Mouse (Mus musculus): Measurements from ENCODE around the gene Mrgpra2b. TPM values are rescaled to one million over a fixed set of nuclear protein-coding genes. Genes with fewer than 3 reads are reported as not detected.
"Not testable (repeated sequence)": the region's sequence is repeated elsewhere in the genome, so short reads cannot be mapped to it uniquely, and the experiment has no call there.

The Mrgpra2b gene
- not detected for total RNA-seq (2021)
- long read RNA-seq, experiment 1 = 0 reads
- long read RNA-seq, experiment 2 = 0 reads

- no peak for DNase-seq (ENCODE audit: low spot score in 2 of 2)
Measured at GRCm38 (mm10) chr7:47528762-47529161, at the start of gene Mrgpra2b. Gene Mrgpra2b, minus strand, starts transcription at chr7:47528862.

GRCm38 (mm10) chr7:47516379-47516778, 12.3 kb downstream of the Mrgpra2b start:
- DNase-seq (ENCODE audit: low spot score in 2 of 2) = no peak

DNA sequence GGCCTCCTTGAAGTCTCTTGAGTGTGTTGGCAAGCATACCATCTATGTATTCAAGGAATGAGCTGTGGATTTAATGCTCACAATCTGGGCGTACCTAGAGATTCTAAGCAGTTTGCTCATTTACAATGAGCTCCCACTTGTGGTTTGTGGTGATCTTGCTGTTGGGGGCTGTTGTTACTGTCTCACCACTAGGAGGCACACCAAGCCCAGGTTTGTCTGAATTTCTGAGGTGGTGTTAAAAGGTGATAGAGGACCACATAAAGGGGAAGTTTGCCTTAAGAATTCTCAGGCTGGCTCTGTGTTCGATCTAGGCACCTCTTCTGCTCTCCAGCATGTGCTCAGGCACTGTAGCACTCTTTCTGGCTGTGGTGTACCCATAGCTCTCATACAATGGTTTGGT, 13.6 kb downstream of the Mrgpra2b start:
- no peak for DNase-seq (ENCODE audit: low spot score in 2 of 2)

DNA sequence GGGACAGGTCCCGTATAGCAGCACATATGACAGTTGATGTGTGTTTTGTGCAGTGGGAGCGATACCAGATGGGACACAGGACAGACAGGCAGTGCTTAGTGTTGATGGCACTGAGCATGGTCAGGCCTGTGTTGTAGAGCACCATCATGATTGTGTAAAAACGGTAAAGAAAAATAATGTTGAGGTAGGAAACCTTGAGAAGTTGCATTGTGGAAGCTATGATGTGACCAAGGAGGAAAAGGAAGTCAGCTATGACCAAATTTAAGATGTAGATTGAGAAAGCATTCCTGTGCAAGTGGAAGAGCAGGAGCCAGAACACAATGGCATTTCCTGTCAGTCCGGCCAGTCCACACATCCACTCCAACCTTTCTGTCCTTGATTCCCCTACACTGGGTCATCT, 25.7 kb downstream of the Mrgpra2b start:
- no peak for DNase-seq (ENCODE audit: low spot score in 2 of 2)

DNA sequence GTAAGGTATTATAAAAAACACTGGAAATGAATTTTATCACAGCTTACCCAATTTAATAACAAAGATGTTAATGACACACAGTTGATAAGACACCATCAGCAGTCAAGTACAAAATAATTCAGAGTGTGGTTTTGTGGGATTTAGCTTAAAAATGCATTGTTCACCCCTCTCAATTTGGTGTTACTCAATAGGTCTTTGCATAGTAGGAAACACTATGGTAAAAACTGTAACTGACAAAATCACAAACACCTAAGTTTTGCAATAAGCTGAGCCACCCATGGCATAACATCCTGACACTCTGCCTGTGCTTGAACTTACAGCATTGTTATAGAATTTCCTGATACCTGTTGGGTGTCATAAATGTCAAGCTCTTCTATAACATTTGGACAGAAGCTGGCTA, 37.4 kb downstream of the Mrgpra2b start:
- not testable (repeated sequence) for DNase-seq (ENCODE audit: low spot score in 2 of 2)

DNA sequence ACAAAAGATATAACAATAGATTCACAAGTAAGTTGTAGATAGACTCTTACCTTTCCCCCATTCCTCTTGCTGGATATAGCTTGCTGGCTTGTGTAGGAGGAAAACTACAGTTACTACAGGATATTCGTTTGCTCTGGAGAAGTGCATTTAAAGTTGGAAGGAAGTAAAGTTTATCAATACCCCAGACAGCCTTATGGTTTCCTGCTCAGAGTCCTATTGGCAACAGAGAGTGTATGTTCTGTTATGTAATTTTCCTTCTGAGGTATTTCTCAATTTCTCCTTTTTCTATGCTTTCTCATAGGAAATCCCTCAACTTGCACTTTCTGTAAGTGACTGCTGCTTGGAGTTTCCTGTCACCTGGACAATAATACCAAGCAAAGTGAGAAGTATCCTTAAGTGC, 39.2 kb downstream of the Mrgpra2b start:
- not testable (repeated sequence) for DNase-seq (ENCODE audit: low spot score in 2 of 2)

DNA sequence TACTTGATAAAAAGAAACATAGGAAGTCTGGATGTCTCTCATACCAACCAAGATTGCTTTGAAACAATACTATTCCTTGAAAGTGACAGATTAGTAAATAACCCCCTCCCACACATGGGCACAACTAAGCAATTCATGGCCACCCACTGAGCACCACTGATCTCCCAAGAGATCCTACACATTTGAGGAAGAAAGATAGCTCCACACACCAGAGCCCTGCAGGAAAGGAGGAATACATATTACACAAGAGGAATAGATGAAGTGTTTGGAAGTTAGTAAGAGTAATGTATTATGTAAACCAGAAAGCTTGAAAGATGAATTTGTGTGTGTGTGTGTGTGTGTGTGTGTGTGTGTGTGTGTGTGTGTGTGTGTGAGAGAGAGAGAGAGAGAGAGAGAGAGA, 45.5 kb downstream of the Mrgpra2b start:
- not testable (repeated sequence) for DNase-seq (ENCODE audit: low spot score in 2 of 2)

- DNase-seq (ENCODE audit: low spot score in 2 of 2) = not testable (repeated sequence)
Measured at GRCm38 (mm10) chr7:47473904-47474303, 54.8 kb downstream of the Mrgpra2b start.

DNA sequence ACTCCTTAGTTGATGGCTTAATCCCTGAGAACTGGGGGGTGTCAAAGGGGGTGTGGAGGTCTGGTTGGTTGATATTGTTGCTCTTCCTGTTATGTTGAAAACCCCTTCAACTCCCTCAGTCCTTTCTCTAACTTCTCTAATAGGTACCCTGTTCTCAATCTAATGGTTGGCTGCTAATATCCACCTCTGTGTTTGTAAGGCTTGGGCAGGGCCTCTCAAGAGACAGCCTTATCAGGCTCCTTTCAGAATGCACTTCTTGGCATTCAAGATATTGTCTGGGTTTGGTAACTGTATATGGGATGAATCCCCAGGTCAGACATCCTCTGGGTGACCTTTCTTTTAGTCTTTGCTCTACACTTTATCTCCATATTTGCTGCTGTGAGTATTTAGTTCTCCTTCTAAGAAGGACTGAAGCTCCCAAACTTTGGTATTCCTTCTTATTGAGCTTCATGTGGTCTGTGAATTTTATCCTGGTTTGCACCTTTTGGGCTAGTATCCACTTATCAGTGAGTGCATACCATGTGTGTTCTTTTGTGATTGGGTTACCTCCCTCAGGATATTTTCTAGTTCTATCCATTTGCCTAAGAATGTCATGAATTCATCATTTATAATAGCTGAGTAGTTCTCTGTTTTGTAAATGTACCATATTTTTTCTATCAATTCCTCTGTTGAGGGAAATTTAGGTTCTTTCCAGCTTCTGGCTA, 63.2 kb downstream of the Mrgpra2b start:
- DNase-seq (ENCODE audit: low spot score in 2 of 2) = not testable (repeated sequence)

DNA sequence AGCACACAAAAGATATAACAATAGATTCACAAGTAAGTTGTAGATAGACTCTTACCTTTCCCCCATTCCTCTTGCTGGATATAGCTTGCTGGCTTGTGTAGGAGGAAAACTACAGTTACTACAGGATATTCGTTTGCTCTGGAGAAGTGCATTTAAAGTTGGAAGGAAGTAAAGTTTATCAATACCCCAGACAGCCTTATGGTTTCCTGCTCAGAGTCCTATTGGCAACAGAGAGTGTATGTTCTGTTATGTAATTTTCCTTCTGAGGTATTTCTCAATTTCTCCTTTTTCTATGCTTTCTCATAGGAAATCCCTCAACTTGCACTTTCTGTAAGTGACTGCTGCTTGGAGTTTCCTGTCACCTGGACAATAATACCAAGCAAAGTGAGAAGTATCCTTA, 76.6 kb downstream of the Mrgpra2b start, which contains the start of gene Mrgpra2a:
Gene Mrgpra2a, minus strand, starts transcription at position 125 of the 400 bp plus-strand sequence.
- not testable (repeated sequence) for DNase-seq (ENCODE audit: low spot score in 2 of 2)

DNA sequence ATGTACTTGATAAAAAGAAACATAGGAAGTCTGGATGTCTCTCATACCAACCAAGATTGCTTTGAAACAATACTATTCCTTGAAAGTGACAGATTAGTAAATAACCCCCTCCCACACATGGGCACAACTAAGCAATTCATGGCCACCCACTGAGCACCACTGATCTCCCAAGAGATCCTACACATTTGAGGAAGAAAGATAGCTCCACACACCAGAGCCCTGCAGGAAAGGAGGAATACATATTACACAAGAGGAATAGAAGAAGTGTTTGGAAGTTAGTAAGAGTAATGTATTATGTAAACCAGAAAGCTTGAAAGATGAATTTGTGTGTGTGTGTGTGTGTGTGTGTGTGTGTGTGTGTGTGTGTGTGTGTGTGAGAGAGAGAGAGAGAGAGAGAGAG, 82.9 kb downstream of the Mrgpra2b start:
- not testable (repeated sequence) for DNase-seq (ENCODE audit: low spot score in 2 of 2)

GRCm38 (mm10) chr7:47436463-47436862, 92.2 kb downstream of the Mrgpra2b start:
- not testable (repeated sequence) for DNase-seq (ENCODE audit: low spot score in 2 of 2)

DNA sequence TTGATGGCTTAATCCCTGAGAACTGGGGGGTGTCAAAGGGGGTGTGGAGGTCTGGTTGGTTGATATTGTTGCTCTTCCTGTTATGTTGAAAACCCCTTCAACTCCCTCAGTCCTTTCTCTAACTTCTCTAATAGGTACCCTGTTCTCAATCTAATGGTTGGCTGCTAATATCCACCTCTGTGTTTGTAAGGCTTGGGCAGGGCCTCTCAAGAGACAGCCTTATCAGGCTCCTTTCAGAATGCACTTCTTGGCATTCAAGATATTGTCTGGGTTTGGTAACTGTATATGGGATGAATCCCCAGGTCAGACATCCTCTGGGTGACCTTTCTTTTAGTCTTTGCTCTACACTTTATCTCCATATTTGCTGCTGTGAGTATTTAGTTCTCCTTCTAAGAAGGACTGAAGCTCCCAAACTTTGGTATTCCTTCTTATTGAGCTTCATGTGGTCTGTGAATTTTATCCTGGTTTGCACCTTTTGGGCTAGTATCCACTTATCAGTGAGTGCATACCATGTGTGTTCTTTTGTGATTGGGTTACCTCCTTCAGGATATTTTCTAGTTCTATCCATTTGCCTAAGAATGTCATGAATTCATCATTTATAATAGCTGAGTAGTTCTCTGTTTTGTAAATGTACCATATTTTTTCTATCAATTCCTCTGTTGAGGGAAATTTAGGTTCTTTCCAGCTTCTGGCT, 100.7 kb downstream of the Mrgpra2b start:
- DNase-seq (ENCODE audit: low spot score in 2 of 2) = not testable (repeated sequence)

Other genes with a start within 250 kb of the Mrgpra2b start
- not detected for gene Mrgpra1, start 174.6 kb downstream of the Mrgpra2b start, total RNA-seq (2021)
- not detected for gene Mrgpra2a, start 76.7 kb downstream of the Mrgpra2b start, total RNA-seq (2021)
- gene Mrgpra3, start 72.5 kb upstream of the Mrgpra2b start, total RNA-seq (2021) = not detected